Mouse (Mus musculus): ENCODE results near the gene Tsku. TPM values are rescaled to one million over a fixed set of nuclear protein-coding genes. Genes with fewer than 3 reads are reported as not detected.

The Tsku gene
- polyA plus RNA-seq, 1 experiment from 2014 or later: 6.5 TPM

- no peak overlapping the region for H3K4me3 ChIP-seq (ENCODE audit: control insufficient read depth in 1 of 2, insufficient read depth in 1 of 2, low read depth in 1 of 2, low read length in 2 of 2)
- 56% methylated on average over 4 of the region's 4 CpGs for WGBS
- H3K4me1 ChIP-seq (ENCODE audit: control insufficient read depth in 2 of 2, insufficient read depth in 2 of 2, low read length in 2 of 2): peaks cover 0 to 9% of the 10 kb centered on the region in 2 experiments; a peak in 3 of 4 replicates
- no peak overlapping the region for H3K4me2 ChIP-seq (ENCODE audit: low read length)
- H3K27me3 ChIP-seq (ENCODE audit: control insufficient read depth, insufficient read depth, low read length): no peaks in the 10 kb centered on the region
- H3K36me3 ChIP-seq (ENCODE audit: control insufficient read depth, insufficient read depth, low read length): no peaks in the 10 kb centered on the region
- H3K9ac ChIP-seq (ENCODE audit: low read length): no peak overlapping the region
- H3K27ac ChIP-seq (replicated peaks in 1 of 2; ENCODE audit: control insufficient read depth in 1 of 2, insufficient read depth in 1 of 2, low read depth in 2 of 2, low read length in 2 of 2): no peak overlapping the region
- ATAC-seq (ENCODE audit: insufficient number of reproducible peaks, insufficient read depth, low FRiP score, low read depth): no peak
- no peaks in the 10 kb centered on the region for H3K9me3 ChIP-seq (ENCODE audit: control insufficient read depth, low read length)
These were observed 48.8 kb downstream of the Tsku start for GRCm38 (mm10) chr7:98312185-98312920.

GRCm38 (mm10) chr7:98310266-98310665 lies 50.9 kb downstream of the Tsku start:
- 62% methylated on average over 6 of the region's 6 CpGs for WGBS
- Histone ChIP-seq H3K9me3 (ENCODE audit: control insufficient read depth, low read length) (no peaks in the 10 kb centered on the region), H3K4me3 (ENCODE audit: control insufficient read depth in 1 of 2, insufficient read depth in 1 of 2, low read depth in 1 of 2, low read length in 2 of 2) (no peak overlapping the region), H3K27me3 (ENCODE audit: control insufficient read depth, insufficient read depth, low read length) (no peaks in the 10 kb centered on the region), H3K27ac (replicated peaks in 1 of 2; ENCODE audit: control insufficient read depth in 1 of 2, insufficient read depth in 1 of 2, low read depth in 2 of 2, low read length in 2 of 2) (no peak overlapping the region), H3K36me3 (ENCODE audit: control insufficient read depth, insufficient read depth, low read length) (no peaks in the 10 kb centered on the region), H3K4me2 (ENCODE audit: low read length) (no peak overlapping the region), H3K4me1 (ENCODE audit: control insufficient read depth in 2 of 2, insufficient read depth in 2 of 2, low read length in 2 of 2) (peaks cover 0 to 9% of the 10 kb centered on the region in 2 experiments; a peak in 3 of 4 replicates), H3K9ac (ENCODE audit: low read length) (no peak overlapping the region)
- ATAC-seq (ENCODE audit: insufficient number of reproducible peaks, insufficient read depth, low FRiP score, low read depth): no peak

- no peaks in the 10 kb centered on the region for H3K9me3 ChIP-seq (ENCODE audit: control insufficient read depth, low read length)
- peak overlapping the region; percentile 55 to 68 for H3K27ac ChIP-seq (replicated peaks in 1 of 2; ENCODE audit: control insufficient read depth in 1 of 2, insufficient read depth in 1 of 2, low read depth in 2 of 2, low read length in 2 of 2)
- no peaks in the 10 kb centered on the region for H3K27me3 ChIP-seq (ENCODE audit: control insufficient read depth, insufficient read depth, low read length)
- peak; percentile 99 for ATAC-seq (ENCODE audit: insufficient number of reproducible peaks, insufficient read depth, low FRiP score, low read depth)
- peak overlapping the region; percentile 77 to 82 for H3K4me3 ChIP-seq (ENCODE audit: control insufficient read depth in 1 of 2, insufficient read depth in 1 of 2, low read depth in 1 of 2, low read length in 2 of 2)
- under 1% methylated on average over 53 of the region's 53 CpGs for WGBS
- H3K9ac ChIP-seq (ENCODE audit: low read length): peak overlapping the region; percentile 87
- no peaks in the 10 kb centered on the region for H3K36me3 ChIP-seq (ENCODE audit: control insufficient read depth, insufficient read depth, low read length)
- H3K4me2 ChIP-seq (ENCODE audit: low read length): peak overlapping the region; percentile 84
- peaks cover 0 to 9% of the 10 kb centered on the region in 2 experiments; a peak in 3 of 4 replicates for H3K4me1 ChIP-seq (ENCODE audit: control insufficient read depth in 2 of 2, insufficient read depth in 2 of 2, low read length in 2 of 2)
These were observed 51.7 kb downstream of the Tsku start for GRCm38 (mm10) chr7:98309219-98310030.

- peak overlapping the region; percentile 84 for H3K4me2 ChIP-seq (ENCODE audit: low read length)
- H3K9ac ChIP-seq (ENCODE audit: low read length): peak overlapping the region; percentile 87
- peak overlapping the region; percentile 77 to 82 for H3K4me3 ChIP-seq (ENCODE audit: control insufficient read depth in 1 of 2, insufficient read depth in 1 of 2, low read depth in 1 of 2, low read length in 2 of 2)
- H3K36me3 ChIP-seq (ENCODE audit: control insufficient read depth, insufficient read depth, low read length): no peaks in the 10 kb centered on the region
- H3K4me1 ChIP-seq (ENCODE audit: control insufficient read depth in 2 of 2, insufficient read depth in 2 of 2, low read length in 2 of 2): peaks cover 0 to 9% of the 10 kb centered on the region in 2 experiments; a peak in 3 of 4 replicates
- peak; percentile 66 for ATAC-seq (ENCODE audit: insufficient number of reproducible peaks, insufficient read depth, low FRiP score, low read depth)
- H3K27me3 ChIP-seq (ENCODE audit: control insufficient read depth, insufficient read depth, low read length): no peaks in the 10 kb centered on the region
- H3K9me3 ChIP-seq (ENCODE audit: control insufficient read depth, low read length): no peaks in the 10 kb centered on the region
- H3K27ac ChIP-seq (replicated peaks in 1 of 2; ENCODE audit: control insufficient read depth in 1 of 2, insufficient read depth in 1 of 2, low read depth in 2 of 2, low read length in 2 of 2): peak overlapping the region in 1 of 2 experiments; percentile 68; a peak in 2 of 4 replicates
- WGBS: 2% methylated on average over 20 of the region's 33 CpGs
These were observed 52.4 kb downstream of the Tsku start for GRCm38 (mm10) chr7:98308607-98309218.

- Histone ChIP-seq H3K36me3 (ENCODE audit: control insufficient read depth, insufficient read depth, low read length) (no peaks in the 10 kb centered on the region), H3K4me1 (ENCODE audit: control insufficient read depth in 2 of 2, insufficient read depth in 2 of 2, low read length in 2 of 2) (peaks cover 0 to 9% of the 10 kb centered on the region in 2 experiments; a peak in 3 of 4 replicates), H3K4me3 (ENCODE audit: control insufficient read depth in 1 of 2, insufficient read depth in 1 of 2, low read depth in 1 of 2, low read length in 2 of 2) (peak overlapping the region; percentile 77 to 82; a peak in 3 of 4 replicates), H3K9ac (ENCODE audit: low read length) (peak overlapping the region; percentile 87), H3K27me3 (ENCODE audit: control insufficient read depth, insufficient read depth, low read length) (no peaks in the 10 kb centered on the region), H3K9me3 (ENCODE audit: control insufficient read depth, low read length) (no peaks in the 10 kb centered on the region), H3K4me2 (ENCODE audit: low read length) (peak overlapping the region; percentile 84), H3K27ac (replicated peaks in 1 of 2; ENCODE audit: control insufficient read depth in 1 of 2, insufficient read depth in 1 of 2, low read depth in 2 of 2, low read length in 2 of 2) (no peak overlapping the region)
- no peak for ATAC-seq (ENCODE audit: insufficient number of reproducible peaks, insufficient read depth, low FRiP score, low read depth)
- 52% methylated on average over 9 of the region's 9 CpGs for WGBS
These were observed 53.1 kb downstream of the Tsku start for GRCm38 (mm10) chr7:98307921-98308606.

GRCm38 (mm10) chr7:98307411-98307810 lies 53.7 kb downstream of the Tsku start:
- H3K4me1 ChIP-seq (ENCODE audit: control insufficient read depth in 2 of 2, insufficient read depth in 2 of 2, low read length in 2 of 2): peaks cover 0 to 9% of the 10 kb centered on the region in 2 experiments; a peak in 3 of 4 replicates
- WGBS: 90% methylated on average over 2 of the region's 2 CpGs
- H3K9me3 ChIP-seq (ENCODE audit: control insufficient read depth, low read length): no peaks in the 10 kb centered on the region
- H3K27me3 ChIP-seq (ENCODE audit: control insufficient read depth, insufficient read depth, low read length): no peaks in the 10 kb centered on the region
- no peak overlapping the region for H3K4me3 ChIP-seq (ENCODE audit: control insufficient read depth in 1 of 2, insufficient read depth in 1 of 2, low read depth in 1 of 2, low read length in 2 of 2)
- no peak overlapping the region for H3K9ac ChIP-seq (ENCODE audit: low read length)
- H3K36me3 ChIP-seq (ENCODE audit: control insufficient read depth, insufficient read depth, low read length): no peaks in the 10 kb centered on the region
- H3K27ac ChIP-seq (replicated peaks in 1 of 2; ENCODE audit: control insufficient read depth in 1 of 2, insufficient read depth in 1 of 2, low read depth in 2 of 2, low read length in 2 of 2): no peak overlapping the region
- ATAC-seq (ENCODE audit: insufficient number of reproducible peaks, insufficient read depth, low FRiP score, low read depth): no peak
- H3K4me2 ChIP-seq (ENCODE audit: low read length): no peak overlapping the region
